Mouse (Mus musculus) hindbrain, embryonic 13.5 days (tissue): ENCODE measurements at regions not wholly inside any gene's neighbourhood (a gene's known extent, or its start where the extent isn't known, plus 50 kb on each side); places are given as distances from the start of the nearest gene placed in this dataset.

Experiments used
- ATAC-seq: fragments of 200-750 bp; cut with Nextera tagmentation; 2 replicates; pipeline ENCODE4 v1.8.0; 2017; ENCODE audit warnings: moderate TSS enrichment; ENCODE audit not compliant: low FRiP score
- H3K27ac ChIP-seq: fragments of 300-500 bp; sonication (generic); 2 replicates; pipeline ENCODE4 v1.5.1; 2015; ENCODE audit warnings: inconsistent platforms, mild to moderate bottlenecking, moderate library complexity
- H3K27me3 ChIP-seq: fragments of 300-500 bp; sonication (generic); 2 replicates; pipeline ENCODE4 v1.6.1; 2015; ENCODE audit warnings: mild to moderate bottlenecking, inconsistent platforms
- H3K36me3 ChIP-seq: fragments of 300-500 bp; sonication (generic); 2 replicates; pipeline ENCODE4 v1.6.1; 2015; ENCODE audit warnings: mild to moderate bottlenecking, inconsistent platforms
- H3K4me1 ChIP-seq: fragments of 300-500 bp; sonication (generic); replicated peaks from 2 replicates; pipeline ENCODE4 v1.6.1; 2015; ENCODE audit warnings: inconsistent platforms
- H3K4me2 ChIP-seq: fragments of 300-500 bp; sonication (generic); 2 replicates; pipeline ENCODE4 v1.6.1; 2015; ENCODE audit warnings: inconsistent platforms, mild to moderate bottlenecking, moderate library complexity
- H3K4me3 ChIP-seq: fragments of 300-500 bp; sonication (generic); 2 replicates; pipeline ENCODE4 v1.5.1; 2015; ENCODE audit warnings: mild to moderate bottlenecking, inconsistent platforms
- H3K9ac ChIP-seq: fragments of 300-500 bp; sonication (generic); 2 replicates; pipeline ENCODE4 v1.6.1; 2015; ENCODE audit warnings: mild to moderate bottlenecking, inconsistent platforms
- H3K9me3 ChIP-seq: fragments of 300-500 bp; sonication (generic); 2 replicates; pipeline ENCODE4 v1.6.1; 2016; ENCODE audit warnings: inconsistent platforms
- WGBS: fragments of 180-500 bp; shearing (Covaris S2); methylation state at CpG from one replicate; pipeline ENCODE4 v1.1.7; 2015; 5-methylcytosine and 5-hydroxymethylcytosine counted together

- no peak overlapping the region for H3K4me3 ChIP-seq
- H3K4me1 ChIP-seq: no peaks in the 10 kb centered on the region
- WGBS: 72% methylated on average over 5 of the region's 5 CpGs
- no peaks in the 10 kb centered on the region for H3K36me3 ChIP-seq
- no peak for ATAC-seq
- H3K4me2 ChIP-seq: no peak overlapping the region
- no peaks in the 10 kb centered on the region for H3K9me3 ChIP-seq
- no peak overlapping the region for H3K9ac ChIP-seq
- H3K27me3 ChIP-seq: 0 out of 2 replicates have a peak, but pooled peaks cover 4% of the 10 kb centered on the region
- H3K27ac ChIP-seq: no peak overlapping the region
These were observed 206.9 kb upstream of the Cadm1 start for GRCm38 (mm10) chr9:47323051-47323450.

GRCm38 (mm10) chr9:47327575-47327974, 202.4 kb upstream of the Cadm1 start:
- WGBS: 93% methylated on average over 2 of the region's 2 CpGs
- H3K27ac ChIP-seq: no peak overlapping the region
- no peaks in the 10 kb centered on the region for H3K36me3 ChIP-seq
- peaks cover 4% of the 10 kb centered on the region; the same call in 1 of the 2 replicates for H3K27me3 ChIP-seq
- H3K9ac ChIP-seq: no peak overlapping the region
- ATAC-seq: peak; percentile 83; the same call in 1 of the 2 replicates
- H3K9me3 ChIP-seq: no peaks in the 10 kb centered on the region; the same call in 1 of the 2 replicates
- H3K4me2 ChIP-seq: no peak overlapping the region
- no peaks in the 10 kb centered on the region for H3K4me1 ChIP-seq
- H3K4me3 ChIP-seq: no peak overlapping the region

DNA sequence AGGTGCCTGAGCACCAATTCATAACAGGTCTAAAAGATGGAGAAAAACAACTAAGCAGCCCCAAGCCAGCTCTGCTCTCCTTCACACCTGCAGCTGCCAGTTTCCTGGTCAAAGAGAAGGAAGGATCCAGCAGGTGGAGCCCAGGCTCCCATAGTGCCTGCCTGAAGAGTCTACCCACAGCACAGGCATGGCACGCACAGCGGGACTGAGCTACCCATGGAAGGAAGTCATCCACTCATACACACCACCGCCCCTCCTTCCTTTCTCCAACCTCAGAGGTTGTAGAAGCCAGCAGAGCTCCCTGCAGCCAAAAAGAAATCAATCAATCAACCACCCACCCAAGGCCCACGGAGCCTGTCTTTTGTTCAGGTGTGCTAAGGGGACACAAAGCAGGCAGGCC, 197.0 kb upstream of the Cadm1 start:
- Histone ChIP-seq H3K36me3 (no peaks in the 10 kb centered on the region), H3K4me1 (no peaks in the 10 kb centered on the region; the same call in 1 of the 2 replicates), H3K4me2 (no peak overlapping the region), H3K27ac (no peak overlapping the region), H3K4me3 (no peak overlapping the region), H3K9me3 (no peaks in the 10 kb centered on the region; the same call in 1 of the 2 replicates), H3K9ac (no peak overlapping the region), H3K27me3 (no peaks in the 10 kb centered on the region; the same call in 1 of the 2 replicates)
- 63% methylated on average over 4 of the region's 4 CpGs for whole genome bisulfite sequencing
- ATAC-seq: no peak

GRCm38 (mm10) chr9:47338221-47338620, 191.8 kb upstream of the Cadm1 start:
- no peaks in the 10 kb centered on the region for H3K36me3 ChIP-seq
- ATAC-seq: no peak
- no peak overlapping the region for H3K27ac ChIP-seq
- H3K9me3 ChIP-seq: no peaks in the 10 kb centered on the region
- 58% methylated on average over 4 of the region's 4 CpGs for WGBS
- H3K4me1 ChIP-seq: no peaks in the 10 kb centered on the region
- no peak overlapping the region for H3K4me2 ChIP-seq
- H3K27me3 ChIP-seq: peaks cover 8% of the 10 kb centered on the region; the same call in 1 of the 2 replicates
- H3K9ac ChIP-seq: no peak overlapping the region
- H3K4me3 ChIP-seq: no peak overlapping the region

DNA sequence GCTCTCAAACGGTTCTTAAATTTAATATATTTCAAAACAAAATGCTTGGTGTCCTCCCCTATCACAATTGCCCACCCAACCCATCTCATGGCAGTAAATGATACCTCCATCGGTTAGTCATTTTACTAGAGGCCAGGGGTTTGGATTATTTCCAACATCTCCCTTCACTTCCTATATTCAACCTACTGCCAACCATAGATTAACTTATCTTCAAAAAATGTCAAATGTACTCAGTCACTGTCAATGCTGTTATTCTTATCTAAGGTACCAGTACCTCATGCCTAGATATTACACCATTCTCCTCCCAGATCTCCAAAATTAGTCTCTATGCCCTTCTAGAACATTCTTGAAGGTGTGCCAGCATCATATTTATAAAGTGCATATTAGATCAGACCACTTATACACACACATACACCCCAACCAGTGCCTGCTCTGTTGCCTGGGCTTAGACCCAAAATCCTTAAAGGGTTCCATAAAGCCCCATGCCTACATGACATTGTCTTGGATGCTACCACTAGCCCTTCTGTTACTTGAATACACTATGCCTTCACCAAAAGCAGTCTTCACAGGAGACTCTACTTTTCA, 183.4 kb upstream of the Cadm1 start:
- Histone ChIP-seq H3K9me3 (no peaks in the 10 kb centered on the region), H3K9ac (no peak overlapping the region), H3K27ac (no peak overlapping the region), H3K4me1 (peaks cover 7% of the 10 kb centered on the region; the same call in 1 of the 2 replicates), H3K4me2 (no peak overlapping the region), H3K4me3 (no peak overlapping the region), H3K27me3 (peaks cover 23% of the 10 kb centered on the region), H3K36me3 (no peaks in the 10 kb centered on the region)
- no peak for ATAC-seq
- 92% methylated on average over 2 of the region's 2 CpGs for WGBS

GRCm38 (mm10) chr9:47350301-47350700, 179.7 kb upstream of the Cadm1 start:
- Histone ChIP-seq H3K9ac (no peak overlapping the region), H3K36me3 (no peaks in the 10 kb centered on the region), H3K27ac (no peak overlapping the region), H3K4me2 (no peak overlapping the region), H3K4me3 (no peak overlapping the region), H3K27me3 (peaks cover 42% of the 10 kb centered on the region), H3K4me1 (peaks cover 17% of the 10 kb centered on the region), H3K9me3 (no peaks in the 10 kb centered on the region)
- no peak for ATAC-seq
- 85% methylated on average over 5 of the region's 5 CpGs for WGBS

GRCm38 (mm10) chr9:47351036-47351435, 178.9 kb upstream of the Cadm1 start:
- 77% methylated on average over 6 of the region's 6 CpGs for WGBS
- no peak overlapping the region for H3K4me3 ChIP-seq
- peaks cover 17% of the 10 kb centered on the region for H3K4me1 ChIP-seq
- no peak overlapping the region for H3K27ac ChIP-seq
- no peak overlapping the region for H3K4me2 ChIP-seq
- no peaks in the 10 kb centered on the region for H3K36me3 ChIP-seq
- H3K27me3 ChIP-seq: peaks cover 47% of the 10 kb centered on the region
- no peak overlapping the region for H3K9ac ChIP-seq
- H3K9me3 ChIP-seq: no peaks in the 10 kb centered on the region
- ATAC-seq: no peak

- Histone ChIP-seq H3K9me3 (no peaks in the 10 kb centered on the region), H3K27ac (no peak overlapping the region), H3K36me3 (no peaks in the 10 kb centered on the region), H3K4me1 (peaks cover 23% of the 10 kb centered on the region), H3K9ac (no peak overlapping the region), H3K27me3 (peaks cover 46% of the 10 kb centered on the region), H3K4me3 (no peak overlapping the region), H3K4me2 (no peak overlapping the region)
- ATAC-seq: no peak
- 25% methylated on average over 2 of the region's 2 CpGs for WGBS
These were observed 177.0 kb upstream of the Cadm1 start for GRCm38 (mm10) chr9:47353017-47353416.

- Histone ChIP-seq H3K27ac (no peak overlapping the region), H3K27me3 (peaks cover 45% of the 10 kb centered on the region), H3K4me2 (no peak overlapping the region), H3K9me3 (no peaks in the 10 kb centered on the region), H3K4me1 (peaks cover 32% of the 10 kb centered on the region), H3K9ac (no peak overlapping the region), H3K36me3 (no peaks in the 10 kb centered on the region), H3K4me3 (no peak overlapping the region)
- ATAC-seq: no peak
- whole genome bisulfite sequencing: 80% methylated on average over 5 of the region's 5 CpGs
These were observed 176.0 kb upstream of the Cadm1 start for GRCm38 (mm10) chr9:47353972-47354371.

GRCm38 (mm10) chr9:47354423-47354822, 175.6 kb upstream of the Cadm1 start:
- peaks cover 32% of the 10 kb centered on the region for H3K4me1 ChIP-seq
- no peaks in the 10 kb centered on the region for H3K9me3 ChIP-seq
- no peak for ATAC-seq
- H3K9ac ChIP-seq: no peak overlapping the region
- no peaks in the 10 kb centered on the region for H3K36me3 ChIP-seq
- 88% methylated on average over 2 of the region's 2 CpGs for WGBS
- no peak overlapping the region for H3K4me2 ChIP-seq
- H3K27ac ChIP-seq: no peak overlapping the region
- H3K27me3 ChIP-seq: peaks cover 44% of the 10 kb centered on the region
- no peak overlapping the region for H3K4me3 ChIP-seq

DNA sequence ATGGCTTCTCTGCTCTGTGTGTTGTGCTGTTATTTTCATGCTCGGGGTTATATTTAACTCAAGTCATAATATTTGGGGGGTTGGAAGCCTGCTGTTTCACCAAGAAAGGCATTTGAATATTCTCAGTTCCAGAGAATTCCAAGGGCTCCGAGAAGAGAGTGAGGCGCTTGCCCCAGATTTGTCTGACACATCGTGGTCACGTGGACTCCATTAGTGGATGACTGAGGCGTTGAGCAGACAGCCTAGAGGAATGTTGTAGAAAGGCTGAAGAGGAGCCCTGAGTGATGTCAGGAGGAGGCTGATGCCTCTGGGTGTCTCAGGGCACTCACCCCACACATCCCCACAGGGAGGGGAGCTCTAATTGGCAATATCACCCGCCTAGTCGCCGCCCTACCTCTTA, 175.1 kb upstream of the Cadm1 start:
- 84% methylated on average over 9 of the region's 9 CpGs for WGBS
- H3K4me2 ChIP-seq: no peak overlapping the region
- no peaks in the 10 kb centered on the region for H3K36me3 ChIP-seq
- no peak overlapping the region for H3K27ac ChIP-seq
- H3K9ac ChIP-seq: no peak overlapping the region
- peaks cover 32% of the 10 kb centered on the region for H3K4me1 ChIP-seq
- no peak overlapping the region for H3K4me3 ChIP-seq
- ATAC-seq: no peak
- H3K9me3 ChIP-seq: no peaks in the 10 kb centered on the region
- peaks cover 40% of the 10 kb centered on the region for H3K27me3 ChIP-seq

DNA sequence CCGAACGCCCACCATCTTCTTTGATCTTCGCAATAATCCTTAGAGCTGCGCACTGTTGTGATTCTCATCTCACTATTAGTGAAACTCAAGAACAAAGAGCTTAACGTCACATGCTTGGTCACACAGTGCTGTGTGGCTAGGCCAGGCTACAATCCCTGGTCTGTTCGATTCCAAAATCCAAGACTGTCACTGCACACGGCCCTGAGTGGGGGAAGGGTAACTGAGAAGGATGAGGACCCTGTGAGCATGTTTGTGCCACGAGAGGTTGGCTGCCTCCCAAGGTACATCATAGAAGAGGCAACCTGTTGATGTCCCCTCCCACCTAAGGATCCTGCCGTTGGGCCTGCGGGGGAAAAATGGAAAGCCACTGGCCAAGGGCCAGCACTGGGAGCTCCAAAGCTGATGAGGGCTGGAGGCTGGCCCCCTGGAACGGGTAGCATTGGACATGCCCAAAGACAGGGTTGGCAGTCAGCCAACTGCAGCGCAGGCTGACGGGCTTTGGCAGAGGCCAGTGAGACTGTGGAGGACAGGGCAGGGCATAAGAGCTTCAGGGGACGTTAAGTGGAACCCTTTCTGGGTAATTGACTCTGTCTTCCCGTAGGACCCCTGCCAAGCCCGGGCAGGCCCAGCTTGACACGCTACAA, 172.1 kb upstream of the Cadm1 start:
- peaks cover 19% of the 10 kb centered on the region for H3K27me3 ChIP-seq
- 52% methylated on average over 17 of the region's 17 CpGs for WGBS
- H3K4me3 ChIP-seq: no peak overlapping the region
- H3K36me3 ChIP-seq: no peaks in the 10 kb centered on the region
- peak; percentile 86 for ATAC-seq
- no peak overlapping the region for H3K9ac ChIP-seq
- H3K9me3 ChIP-seq: no peaks in the 10 kb centered on the region
- no peak overlapping the region for H3K4me2 ChIP-seq
- H3K27ac ChIP-seq: no peak overlapping the region
- peaks cover 27% of the 10 kb centered on the region for H3K4me1 ChIP-seq

DNA sequence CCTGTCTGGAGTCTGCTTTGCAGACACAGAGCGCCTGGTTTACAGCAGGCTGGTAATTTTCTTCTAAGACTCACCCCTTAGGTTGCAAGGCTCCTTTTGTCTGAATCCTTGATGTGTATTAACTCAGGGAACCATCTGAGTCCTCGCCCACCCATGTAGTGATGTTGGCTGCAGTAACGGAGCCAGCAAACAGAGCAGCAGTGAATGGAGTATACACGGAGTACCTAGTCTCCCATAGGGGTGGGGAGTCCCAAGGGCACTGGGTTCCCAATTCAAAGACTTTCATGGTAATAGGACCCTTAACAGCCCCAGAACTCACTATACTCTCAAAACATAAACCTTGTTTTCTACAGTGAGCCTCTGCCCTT, 171.6 kb upstream of the Cadm1 start:
- H3K27me3 ChIP-seq: peaks cover 19% of the 10 kb centered on the region
- H3K27ac ChIP-seq: no peak overlapping the region
- peaks cover 27% of the 10 kb centered on the region for H3K4me1 ChIP-seq
- no peak overlapping the region for H3K4me2 ChIP-seq
- H3K9me3 ChIP-seq: no peaks in the 10 kb centered on the region
- 51% methylated on average over 4 of the region's 4 CpGs for WGBS
- no peaks in the 10 kb centered on the region for H3K36me3 ChIP-seq
- H3K9ac ChIP-seq: no peak overlapping the region
- no peak for ATAC-seq
- no peak overlapping the region for H3K4me3 ChIP-seq
